Mouse (Mus musculus) left cerebral cortex, adult 2 months (tissue): ENCODE results near the gene Decr2. TPM values are rescaled to one million over a fixed set of nuclear protein-coding genes. Genes with fewer than 3 reads are reported as not detected.
"Not testable (repeated sequence)": the region's sequence is repeated elsewhere in the genome, so short reads cannot be mapped to it uniquely, and the experiment has no call there.

Source experiments
- DNase-seq, 2 experiments: peaks; one replicate each; pipeline ENCODE4 v3.0.0; 2021 to 2022; ENCODE audit warnings: low spot score in 2 of 2, mixed read lengths in 1 of 2; ENCODE audit errors: extremely low spot score in 1 of 2
- H3K27ac ChIP-seq: fragments of 200-600 bp; 2 replicates; pipeline ENCODE4 v1.8.1; 2022
- H3K4me3 ChIP-seq: fragments of 200-600 bp; 2 replicates; pipeline ENCODE4 v1.8.1; 2022
- CTCF ChIP-seq: fragments of 200-600 bp; IDR thresholded peaks from 2 replicates; pipeline ENCODE4 v1.8.1; 2022; ENCODE audit warnings: antibody characterized with exemption, mild to moderate bottlenecking, moderate library complexity
- intact Hi-C: fragments of 180-260 bp; cut with DNase I; formaldehyde crosslinking; loops from one replicate; pipeline ENCODE4 v1.15.1; 2025
- total RNA-seq, 2 experiments: library from RNA; stranded (reverse); gene quantifications; 2 replicates each; pipeline ENCODE4 v1.2.3; 2021

Gene Decr2
- total RNA-seq, 2 experiments from 2014 or later: 28.5 to 31.5 TPM

DNA sequence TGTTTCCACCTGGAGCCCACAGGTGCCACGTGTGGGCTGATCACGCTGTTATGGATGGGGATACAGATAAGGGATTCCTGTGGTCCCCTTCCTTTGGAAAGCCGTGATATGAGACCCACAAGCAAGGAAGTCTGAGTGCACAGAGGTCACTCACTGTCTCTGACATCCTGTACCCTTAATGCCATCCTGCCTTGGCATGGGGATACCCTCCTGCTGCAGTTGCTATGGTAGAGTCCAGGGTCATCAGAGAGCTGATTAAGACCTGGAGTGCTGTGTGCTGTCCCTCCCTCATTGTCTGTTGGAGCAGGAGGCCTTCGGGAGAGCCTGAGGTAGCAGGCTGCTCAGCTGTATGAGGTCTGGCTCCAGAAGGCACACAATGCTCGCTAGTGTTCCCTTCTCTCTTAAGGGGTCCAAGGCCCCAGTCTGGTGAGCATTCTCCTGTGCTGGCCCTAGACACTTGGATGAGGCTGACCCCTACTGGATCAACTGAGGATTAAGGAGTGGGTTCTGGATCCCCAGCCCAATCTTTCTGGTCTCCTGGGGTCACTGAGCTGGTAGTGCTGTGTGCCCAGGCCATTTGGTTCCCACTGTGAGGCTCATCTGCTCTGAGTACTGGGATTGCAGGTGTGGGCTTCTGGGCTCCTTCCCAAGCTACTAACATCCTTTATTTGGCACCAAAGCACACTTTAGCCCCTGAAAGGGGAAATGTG is 32.4 kb upstream of the Decr2 start:
- H3K4me3 ChIP-seq: no peak overlapping the region
- no peak overlapping the region for H3K27ac ChIP-seq
- TF ChIP-seq CTCF: no peak
- DNase-seq: no peak
- intact Hi-C loops: loop anchor here (1.0 to 5.0 kb wide), 2 partner anchors 16 to 120 kb away; partner anchors contain the start of genes Axin1 and Fam234a

GRCm38 (mm10) chr17:26119766-26120710 is 29.9 kb upstream of the Decr2 start:
- intact Hi-C loops: loop anchor here (5.0 kb wide), 1 partner anchor 122 kb away; the partner anchor contains the start of gene Fam234a
- Histone ChIP-seq H3K27ac (no peak overlapping the region), H3K4me3 (no peak overlapping the region)
- peak; percentile 60 for TF ChIP-seq CTCF
- DNase-seq: peak; percentile 62 to 67

GRCm38 (mm10) chr17:26116503-26117258 is 26.5 kb upstream of the Decr2 start:
- no peak for DNase-seq
- intact Hi-C loops: no loop called here
- no peak for TF ChIP-seq CTCF

GRCm38 (mm10) chr17:26115956-26116487 is 25.9 kb upstream of the Decr2 start:
- Histone ChIP-seq H3K4me3 (no peak overlapping the region), H3K27ac (no peak overlapping the region)
- no peak for TF ChIP-seq CTCF
- intact Hi-C loops: no loop called here
- no peak for DNase-seq

More at GRCm38 (mm10) chr17:26116503-26117258, 26.5 kb upstream of the Decr2 start:
- Histone ChIP-seq H3K27ac (no peak overlapping the region), H3K4me3 (no peak overlapping the region)

DNA sequence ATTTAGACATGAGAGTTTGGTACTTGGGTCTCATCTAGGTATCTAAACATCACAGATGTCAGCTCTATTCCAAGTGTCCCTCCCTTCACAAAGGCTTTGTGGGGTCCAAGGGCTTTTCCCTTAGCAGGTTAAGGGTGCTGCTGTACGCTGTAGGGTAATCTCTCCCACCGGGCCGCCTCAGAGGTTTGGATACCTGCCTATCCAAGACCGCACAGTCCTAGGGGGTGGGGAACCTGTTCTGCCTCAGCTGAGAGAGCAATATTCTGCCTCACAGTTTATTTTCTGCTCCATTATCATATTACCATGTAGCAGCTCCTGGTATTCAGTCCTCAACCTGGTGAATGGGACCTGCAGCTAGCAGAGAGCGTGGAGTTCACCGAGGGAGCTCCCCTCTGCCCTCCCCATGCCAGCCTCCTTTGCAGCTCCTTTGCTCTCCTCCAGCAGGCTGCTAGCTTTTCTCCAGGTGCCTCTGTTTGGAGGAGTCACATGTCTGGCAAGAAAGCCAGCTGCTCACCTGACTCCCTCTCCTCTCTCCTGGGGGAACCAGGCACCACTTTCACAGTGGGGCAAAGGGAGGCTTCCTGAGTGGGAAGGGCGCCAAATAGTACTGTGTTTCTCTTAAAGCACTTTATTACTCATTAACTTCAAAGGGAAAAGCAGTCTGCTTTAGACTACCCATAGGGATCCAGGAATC is 25.2 kb upstream of the Decr2 start:
- intact Hi-C loops: no loop called here
- no peak overlapping the region for H3K4me3 ChIP-seq
- no peak overlapping the region for H3K27ac ChIP-seq
- TF ChIP-seq CTCF: no peak
- DNase-seq: no peak

GRCm38 (mm10) chr17:26114461-26114860 is 24.3 kb upstream of the Decr2 start:
- H3K27ac ChIP-seq, intact Hi-C loops, DNase-seq, H3K4me3 ChIP-seq: not testable (repeated sequence)
- TF ChIP-seq CTCF: peak; percentile 29

GRCm38 (mm10) chr17:26114061-26114460 is 23.9 kb upstream of the Decr2 start:
- intact Hi-C loops: no loop called here
- peak overlapping the region; percentile 67 for H3K4me3 ChIP-seq
- peak overlapping the region; percentile 86 for H3K27ac ChIP-seq
- no peak for DNase-seq
- no peak for TF ChIP-seq CTCF

- peak; percentile 33 for TF ChIP-seq CTCF
- H3K27ac ChIP-seq: peak within 1 kb of the TSS; percentile 86
- peak; percentile 73 for DNase-seq
- intact Hi-C loops: no loop called here
- peak within 1 kb of the TSS; percentile 67 for H3K4me3 ChIP-seq
Measured at GRCm38 (mm10) chr17:26113181-26113948, 23.2 kb upstream of the Decr2 start, which contains the start of gene Tmem8. TSS of gene Tmem8 (plus strand) at chr17:26113299.

DNA sequence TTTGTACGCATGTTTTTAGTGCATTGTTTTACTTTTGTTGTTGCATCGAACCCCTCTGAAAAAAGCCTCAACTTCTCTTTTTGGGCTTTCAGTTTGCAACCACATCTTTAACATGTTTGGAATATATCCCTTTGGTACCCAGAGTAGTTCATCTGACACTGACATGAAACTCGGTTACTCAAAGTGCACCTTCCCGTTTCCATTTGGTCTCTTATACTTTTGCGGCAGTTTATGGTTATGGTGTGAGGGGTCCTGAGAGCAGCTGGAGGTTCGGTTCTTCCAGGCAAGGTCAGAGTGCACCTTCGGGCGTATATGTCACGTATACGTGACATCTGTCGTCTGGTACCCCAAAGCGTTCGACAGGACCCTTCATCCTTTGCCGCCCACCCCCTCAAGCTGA is 22.6 kb upstream of the Decr2 start:
- intact Hi-C loops: no loop called here
- no peak for TF ChIP-seq CTCF
- H3K4me3 ChIP-seq: peak overlapping the region; percentile 67
- peak overlapping the region; percentile 86 for H3K27ac ChIP-seq
- DNase-seq: no peak

DNA sequence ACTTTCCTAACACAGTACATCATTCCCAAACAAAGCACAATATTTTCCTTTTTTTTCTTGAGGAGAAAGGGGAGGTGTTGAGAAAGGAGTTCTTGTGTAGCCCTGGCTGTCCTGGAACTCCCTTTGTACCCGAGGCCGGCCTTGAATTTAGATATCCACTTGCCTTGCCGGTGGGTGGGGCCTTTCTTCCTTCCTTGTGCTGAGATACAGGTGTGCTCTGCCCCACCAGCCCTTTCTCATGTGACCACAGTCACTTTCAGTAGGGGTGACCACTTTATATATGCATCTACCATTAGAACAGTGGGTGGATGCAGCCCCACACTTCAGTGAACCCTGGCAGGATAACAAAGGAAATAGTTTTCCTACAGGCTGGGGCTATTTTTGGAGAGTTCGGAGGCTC is 21.6 kb upstream of the Decr2 start:
- Histone ChIP-seq H3K4me3 (no peak overlapping the region), H3K27ac (no peak overlapping the region)
- no peak for DNase-seq
- no peak for TF ChIP-seq CTCF
- intact Hi-C loops: no loop called here
